Mouse (Mus musculus) kidney, postnatal 10 days (tissue): ENCODE results near the gene Ptgis.

Experiments used
- DNase-seq: peaks from one replicate; pipeline ENCODE4 v3.0.0; 2021; ENCODE audit warnings: mixed read lengths

Ptgis gene

DNA sequence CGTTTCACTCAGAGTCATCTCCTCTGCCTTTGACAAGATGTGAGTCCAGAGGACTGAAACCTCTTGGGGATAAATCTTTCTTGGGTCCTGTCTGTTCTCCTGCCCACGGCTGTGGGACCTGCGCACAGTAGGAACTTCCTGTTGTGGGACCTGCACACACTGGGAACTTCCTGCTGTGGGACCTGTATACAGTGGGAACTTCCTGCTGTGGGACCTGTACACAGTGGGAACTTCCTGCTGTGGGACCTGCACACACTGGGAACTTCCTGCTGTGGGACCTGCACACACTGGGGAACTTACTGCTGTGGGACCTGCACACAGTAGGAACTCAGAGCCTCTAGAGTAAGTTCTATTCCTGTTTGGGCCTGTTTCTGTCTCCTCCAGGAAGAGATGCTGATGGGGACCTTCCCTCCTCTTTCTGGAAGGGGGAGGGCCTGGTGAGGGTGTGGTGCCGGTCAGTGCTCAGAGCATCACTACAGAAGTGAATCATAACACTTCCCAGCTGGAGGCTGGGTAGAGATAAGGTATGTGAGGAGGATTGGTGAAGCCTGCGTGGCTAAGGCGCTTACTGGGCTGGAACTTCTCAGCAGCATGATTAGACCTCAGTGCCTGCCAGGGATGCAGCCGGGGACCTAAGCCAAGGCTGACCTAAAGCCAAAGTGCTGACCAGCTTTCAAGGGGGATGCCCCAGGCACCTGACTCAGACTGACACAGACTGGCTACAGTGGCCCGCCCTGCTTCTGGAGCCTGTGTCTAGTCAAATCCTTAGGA is 22.8 kb upstream of the Ptgis start:
- DNase-seq, result peak; percentile 15

DNA sequence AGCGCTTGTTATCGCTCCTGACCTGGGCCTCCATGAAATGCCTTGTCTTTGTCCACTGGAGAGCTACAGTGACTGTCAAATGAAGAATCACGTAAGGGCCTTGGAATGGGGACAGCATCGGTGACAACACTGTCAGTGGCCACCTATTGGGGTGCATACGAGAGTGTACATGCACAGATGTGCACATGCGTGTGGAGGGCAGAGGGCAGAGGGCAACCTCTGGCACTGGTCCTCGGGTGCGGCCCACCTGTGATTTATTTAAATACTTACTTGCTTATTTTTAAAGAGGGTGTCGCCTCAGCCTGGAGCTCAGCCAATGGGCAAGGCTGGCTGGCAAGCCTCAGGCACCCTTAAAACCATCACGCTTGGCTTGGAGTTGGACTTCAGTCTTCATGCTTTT is 22.0 kb upstream of the Ptgis start:
- DNase-seq, result peak; percentile 10

DNA sequence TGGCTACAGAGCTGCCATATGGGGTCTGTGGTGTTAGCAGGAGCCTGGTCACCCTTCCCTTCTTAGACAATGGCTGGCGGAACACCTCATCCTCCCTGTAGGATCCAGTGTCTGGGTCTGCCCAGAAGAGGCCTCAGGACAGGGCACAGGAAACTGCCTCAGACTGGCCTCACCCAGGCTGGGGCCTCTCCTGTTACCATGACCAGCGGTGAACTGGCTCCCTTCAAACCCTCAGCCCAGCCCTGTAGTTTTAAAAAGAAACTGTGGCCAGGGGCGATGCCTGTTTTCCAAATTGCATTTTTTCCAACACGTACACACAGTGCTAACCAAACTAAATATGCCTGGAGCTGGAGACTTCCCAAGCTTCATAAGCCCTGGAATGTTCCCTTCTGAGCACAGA is 20.7 kb upstream of the Ptgis start:
- DNase-seq, result no peak

GRCm38 (mm10) chr2:167257790-167258189 is 17.4 kb upstream of the Ptgis start:
- no peak for DNase-seq

GRCm38 (mm10) chr2:167254808-167255207 is 14.4 kb upstream of the Ptgis start:
- no peak for DNase-seq

DNA sequence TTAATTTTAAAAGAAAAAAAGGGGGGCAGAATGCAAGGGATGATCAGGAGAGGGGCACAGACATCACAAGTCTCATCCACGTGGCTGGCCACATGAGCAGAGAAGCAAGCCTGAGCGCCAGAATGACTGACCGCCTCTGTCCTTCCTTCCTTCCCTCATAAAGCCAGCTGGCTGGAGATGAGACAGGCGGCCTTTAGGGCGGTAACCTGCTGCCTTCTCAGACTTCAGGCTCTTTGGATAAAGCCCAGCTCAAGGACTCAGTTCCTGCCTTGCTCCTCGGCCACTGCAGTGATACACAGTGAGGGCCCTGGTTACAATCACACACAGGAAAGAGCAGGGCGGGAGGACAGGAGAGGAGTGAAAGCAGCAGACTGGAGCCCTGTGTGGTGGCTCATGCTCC is 13.8 kb upstream of the Ptgis start:
- peak; percentile 71 for DNase-seq

DNA sequence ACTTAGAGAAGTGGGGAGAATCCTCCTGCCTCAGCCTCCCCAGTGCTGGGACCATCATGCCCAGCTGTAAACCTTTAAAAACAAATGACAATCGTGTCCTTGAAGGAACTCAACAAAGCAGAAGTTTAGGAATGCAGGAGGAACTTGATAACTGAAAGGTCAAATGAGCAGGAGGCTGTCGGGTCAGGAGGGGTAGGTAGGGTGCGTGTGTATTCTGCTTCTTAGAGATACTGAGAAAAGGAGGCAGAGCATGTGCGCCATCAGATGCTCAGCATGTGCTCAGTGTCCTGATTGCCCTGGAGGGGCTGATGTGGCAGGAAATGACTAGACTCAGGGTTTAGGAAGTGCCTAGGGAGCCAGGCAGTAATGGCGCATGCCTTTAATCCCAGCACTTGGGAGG is 13.1 kb upstream of the Ptgis start:
- no peak for DNase-seq

DNA sequence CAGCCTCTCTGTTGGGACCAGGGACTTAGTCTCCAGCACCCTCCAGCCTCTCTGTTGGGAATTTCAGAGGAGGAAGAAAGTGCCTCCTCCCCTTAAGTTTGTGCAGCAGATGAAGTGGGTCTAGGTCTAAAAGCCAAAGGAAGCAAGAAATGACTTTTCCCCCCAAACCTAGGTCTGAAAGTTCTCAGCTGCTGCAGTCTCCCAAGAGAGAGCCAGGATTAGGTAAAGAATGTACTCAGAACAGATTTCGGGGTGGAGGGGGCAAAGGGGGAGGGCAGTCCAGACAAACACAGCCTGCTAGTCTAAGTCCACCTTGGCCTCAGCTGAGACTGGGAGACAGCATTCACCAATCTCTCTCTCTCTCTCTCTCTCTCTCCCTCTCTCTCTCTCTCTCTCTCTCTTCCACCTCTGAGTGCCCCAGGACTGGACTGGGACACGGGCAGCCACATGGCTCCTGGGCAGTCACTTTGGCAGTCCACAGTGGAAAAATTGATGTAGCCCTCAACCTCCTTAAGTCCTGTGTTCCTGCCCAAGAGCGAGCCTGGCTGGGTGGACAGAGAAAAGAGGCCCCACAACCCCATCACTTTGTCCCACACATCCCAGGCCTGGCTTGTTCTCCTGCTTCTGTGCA is 11.8 kb upstream of the Ptgis start:
- no peak for DNase-seq

DNA sequence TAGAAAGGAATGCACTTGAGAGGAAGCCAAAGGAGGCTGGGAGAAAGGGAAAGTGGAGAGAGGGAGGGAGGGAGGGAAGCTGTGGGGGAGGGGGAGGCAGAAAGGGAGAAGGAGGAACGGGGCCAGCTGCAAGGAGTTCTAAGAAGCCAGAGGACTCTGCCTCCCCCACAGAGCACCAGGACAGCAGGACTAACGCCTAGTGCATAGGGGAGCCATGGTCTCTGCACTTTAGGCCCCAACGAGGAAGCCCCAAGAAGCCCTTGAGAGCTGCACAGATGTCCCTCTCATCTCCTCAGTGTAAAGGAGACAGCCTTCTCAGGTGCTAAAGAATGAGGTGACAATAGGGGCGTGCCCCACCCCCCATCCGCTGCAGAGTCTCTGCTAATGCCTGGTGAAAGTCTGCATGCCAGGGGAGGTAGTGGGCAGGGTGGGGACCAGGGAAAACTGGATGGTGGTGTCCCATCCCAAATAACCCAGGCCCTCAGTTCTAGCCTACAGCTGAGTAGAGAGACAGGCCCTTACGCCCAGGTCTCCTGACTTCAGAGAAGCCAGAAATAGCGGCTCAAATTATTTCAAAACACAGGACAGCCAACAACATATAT is 10.4 kb upstream of the Ptgis start:
- peak; percentile 73 for DNase-seq

DNA sequence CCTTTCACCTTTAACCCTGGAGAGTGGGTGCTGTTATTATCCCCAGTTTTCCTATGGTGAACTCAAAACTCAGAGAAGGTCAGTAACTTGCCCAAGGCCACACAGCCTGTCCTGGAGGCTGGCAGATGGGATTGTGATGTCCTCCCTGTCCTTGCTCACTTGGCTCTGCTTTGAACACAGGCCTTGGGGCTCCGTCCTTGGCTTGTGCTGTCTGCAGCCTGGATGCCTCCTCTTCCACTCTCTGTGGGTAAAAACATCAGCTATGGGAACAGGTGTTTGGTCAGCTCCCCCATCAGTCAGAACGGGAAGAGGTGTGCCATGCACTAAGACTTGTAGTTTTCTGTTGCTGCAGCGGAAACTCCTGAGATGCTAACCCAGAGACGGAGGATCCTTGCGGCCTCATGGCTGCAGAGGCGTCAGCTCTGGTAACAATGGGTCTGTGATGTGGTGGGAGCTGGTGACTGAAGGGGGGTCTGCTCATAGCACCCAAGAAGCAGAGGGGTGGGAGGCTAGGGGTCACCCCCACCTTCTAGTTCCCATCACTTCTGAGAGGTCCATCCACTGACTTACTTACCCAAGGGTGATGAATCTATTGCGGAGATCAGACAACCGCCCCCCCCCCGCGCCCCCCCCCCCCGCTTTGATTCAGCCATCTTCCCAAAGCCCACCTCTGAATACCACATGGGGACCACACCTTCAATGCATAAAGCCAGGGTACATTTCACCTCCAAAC is 9.8 kb upstream of the Ptgis start:
- DNase-seq, result no peak

DNA sequence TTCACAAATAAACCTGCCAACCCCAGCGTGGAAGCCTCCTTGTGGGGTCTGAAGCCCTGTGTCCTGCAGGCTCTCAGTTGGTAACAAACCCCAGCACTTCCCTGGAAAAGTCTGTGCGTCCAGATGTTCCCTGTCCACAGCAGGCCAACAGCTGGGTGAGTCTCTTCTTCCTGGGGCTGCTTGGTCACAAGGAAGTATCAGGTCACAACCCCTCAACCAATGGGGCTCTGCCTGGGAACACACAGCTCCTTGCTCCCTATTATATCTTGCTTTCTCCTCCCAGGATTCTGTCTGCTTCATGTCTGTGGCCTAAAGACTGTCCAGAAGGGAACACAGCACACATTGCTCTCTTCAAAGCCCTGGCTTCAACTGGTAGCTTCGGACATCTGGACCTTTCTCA is 9.2 kb upstream of the Ptgis start:
- peak; percentile 69 for DNase-seq

GRCm38 (mm10) chr2:167247823-167248222 is 7.4 kb upstream of the Ptgis start:
- DNase-seq, result no peak

DNA sequence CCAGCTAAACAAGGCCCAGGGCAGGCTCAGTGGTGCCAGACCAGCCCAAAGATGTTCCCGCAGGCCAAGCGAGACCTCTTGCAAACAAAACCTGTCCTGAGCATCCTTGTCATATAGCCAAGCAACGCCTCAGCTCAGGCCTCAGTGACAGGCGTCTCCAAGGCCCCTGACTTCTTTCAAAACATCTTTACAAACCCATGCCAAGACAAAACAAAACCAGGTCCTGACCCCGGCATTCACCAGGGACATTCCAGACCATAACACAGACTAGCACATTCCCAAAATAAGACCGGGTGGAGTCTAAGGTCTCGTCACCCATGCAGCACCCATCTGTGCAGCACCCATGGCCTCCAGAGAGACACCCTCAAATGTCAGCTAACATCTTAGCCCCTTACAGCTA is 6.3 kb upstream of the Ptgis start:
- no peak for DNase-seq

DNA sequence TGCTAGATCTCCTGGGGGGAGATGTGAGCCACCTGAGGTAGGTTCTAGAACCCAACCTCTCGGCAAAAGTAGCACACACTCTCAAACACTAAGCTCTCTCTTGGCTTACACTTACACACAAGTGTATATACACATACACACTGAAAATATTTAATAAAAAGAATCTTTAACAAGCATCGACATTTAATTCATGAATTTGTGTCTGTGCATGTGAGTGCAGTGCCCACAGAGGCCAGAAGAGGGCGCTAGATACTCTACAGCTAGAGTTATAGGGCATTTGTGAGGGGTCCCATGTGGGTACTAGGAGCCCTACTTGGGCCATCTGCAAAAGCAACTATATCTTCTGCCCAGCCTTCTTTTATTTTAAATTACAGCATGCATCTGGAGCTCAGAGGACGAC is 4.5 kb upstream of the Ptgis start:
- DNase-seq, result no peak

GRCm38 (mm10) chr2:167243831-167244563 is 3.6 kb upstream of the Ptgis start:
- no peak for DNase-seq

GRCm38 (mm10) chr2:167239262-167239661 is 1.1 kb downstream of the Ptgis start:
- DNase-seq, result no peak

- DNase-seq, result no peak
These were observed 3.2 kb downstream of the Ptgis start for GRCm38 (mm10) chr2:167237224-167237623.

GRCm38 (mm10) chr2:167236174-167236573 is 4.2 kb downstream of the Ptgis start:
- DNase-seq, result no peak

- DNase-seq, result no peak
These were observed 4.9 kb downstream of the Ptgis start for GRCm38 (mm10) chr2:167235338-167236018.

GRCm38 (mm10) chr2:167233771-167234170 is 6.6 kb downstream of the Ptgis start:
- no peak for DNase-seq

GRCm38 (mm10) chr2:167233009-167233335 is 7.4 kb downstream of the Ptgis start:
- DNase-seq, result no peak
